Mouse (Mus musculus): ENCODE results near the gene Stip1. TPM values are rescaled to one million over a fixed set of nuclear protein-coding genes. Genes with fewer than 3 reads are reported as not detected.
A peak's percentile ranks its signal among the peaks of the same experiment; 100 is the strongest.

The Stip1 gene
- total and polyA plus RNA-seq, 3 experiments, result 178 to 314 (median 202) TPM

GRCm38 (mm10) chr19:7019191-7019590 lies 20.6 kb downstream of the Stip1 start, which contains the start of gene Fermt3:
TSS of gene Fermt3 (minus strand) at chr19:7019469.
- Histone ChIP-seq H3K9me3 (replicated peaks; ENCODE audit: low read length) (no peaks in the 10 kb centered on the region), H3K4me1 (ENCODE audit: control insufficient read depth in 1 of 2, insufficient read depth in 2 of 2) (peaks cover 13 to 27% of the 10 kb centered on the region in 2 experiments), H3K36me3 (replicated peaks in 1 of 2; ENCODE audit: control insufficient read depth in 1 of 2, insufficient read depth in 1 of 2, low read length in 1 of 2) (peaks cover 41 to 68% of the 10 kb centered on the region in 2 experiments), H3K27ac (ENCODE audit: insufficient read depth, low read depth) (peak within 1 kb of the TSS; percentile 86), H3K27me3 (replicated peaks) (no peaks in the 10 kb centered on the region), H3K4me2 (ENCODE audit: insufficient read depth, low read depth, poor library complexity, severe bottlenecking) (peak within 1 kb of the TSS; percentile 82), H3K4me3 (replicated peaks in 1 of 3; ENCODE audit: low read depth in 2 of 3, low read length in 2 of 3, poor library complexity in 1 of 3) (peak within 1 kb of the TSS; percentile 69 to 84 (median 76)), H3K9ac (ENCODE audit: insufficient read depth, low read depth) (peak within 1 kb of the TSS; percentile 65), H3K79me2 (replicated peaks; ENCODE audit: control insufficient read depth, extremely low read depth, insufficient read depth, poor library complexity, severe bottlenecking) (peaks cover 3% of the 10 kb centered on the region; the same call in 1 of the 2 replicates)
- peak; percentile 52; the same call in 1 of the 2 replicates for TF ChIP-seq TBP (conservative IDR thresholded peaks at IDR 0.05; ENCODE audit: low read depth, low read length)
- TF ChIP-seq POLR2AphosphoS2 (IDR thresholded peaks at IDR 0.05; ENCODE audit: low read depth, low read length), result peak; percentile 54; the same call in 1 of the 2 replicates
- peak; percentile 39; the same call in 1 of the 2 replicates for TF ChIP-seq NELFE (IDR thresholded peaks at IDR 0.05; ENCODE audit: low read depth, low read length)
- TF ChIP-seq POLR2A (IDR thresholded peaks at IDR 0.05; ENCODE audit: low read depth, low read length), result peak; percentile 56
- TF ChIP-seq ZMIZ1 (IDR thresholded peaks at IDR 0.05; ENCODE audit: low read depth, low read length), result no peak
- TF ChIP-seq MXI1 (IDR thresholded peaks at IDR 0.05; ENCODE audit: low read depth, low read length), result peak; percentile 52; the same call in 1 of the 2 replicates
- no peak for TF ChIP-seq MAFK (IDR thresholded peaks at IDR 0.05; ENCODE audit: insufficient replicate concordance, low read length)
- peak; percentile 28; the same call in 1 of the 2 replicates for TF ChIP-seq MYC (IDR thresholded peaks at IDR 0.05; ENCODE audit: low read depth, low read length)
- TF ChIP-seq UBTF (IDR thresholded peaks at IDR 0.05; ENCODE audit: low read depth, low read length), result no peak
- peak; percentile 52 for TF ChIP-seq SIN3A (IDR thresholded peaks at IDR 0.05; ENCODE audit: low read length)
- no peak for TF ChIP-seq RAD21 (IDR thresholded peaks at IDR 0.05; ENCODE audit: low read depth, low read length)
- peak; percentile 57 for TF ChIP-seq BHLHE40 (IDR thresholded peaks at IDR 0.05; ENCODE audit: low read depth, low read length)
- peak; percentile 42 for TF ChIP-seq HCFC1 (IDR thresholded peaks at IDR 0.05; ENCODE audit: low read depth, low read length)
- peak; percentile 44 for TF ChIP-seq TCF12 (IDR thresholded peaks at IDR 0.05; ENCODE audit: low read depth, low read length)
- TF ChIP-seq USF2 (conservative IDR thresholded peaks at IDR 0.05; ENCODE audit: low read depth, low read length), result no peak
- TF ChIP-seq E2F4 (IDR thresholded peaks at IDR 0.05; ENCODE audit: insufficient replicate concordance, low read depth, low read length), result no peak
- TF ChIP-seq KAT2A (IDR thresholded peaks at IDR 0.05; ENCODE audit: insufficient replicate concordance, low read length), result no peak
- no peak for TF ChIP-seq ZC3H11A (IDR thresholded peaks at IDR 0.05; ENCODE audit: low read depth, low read length)
- peak; percentile 57 for TF ChIP-seq ELF1 (IDR thresholded peaks at IDR 0.05; ENCODE audit: low read depth, low read length)
- no peak for TF ChIP-seq PAX5 (IDR thresholded peaks at IDR 0.05; ENCODE audit: low read length)
- TF ChIP-seq ETS1 (conservative IDR thresholded peaks at IDR 0.05; ENCODE audit: low read depth, low read length), result no peak; the same call in 1 of the 2 replicates
- in situ Hi-C loops (cut with MboI; ENCODE audit: low pct_ligation_motif_present, low pct_unique_long_range_greater_than_20kb, low sequenced_read_pairs) (no loop called here), dilution Hi-C loops (cut with MboI; ENCODE audit: extremely low pct_ligation_motif_present, extremely low pct_unique_long_range_greater_than_20kb, low sequenced_read_pairs) (no loop called here)
- DNase-seq (ENCODE audit: extremely low read depth), result peak; percentile 77

GRCm38 (mm10) chr19:7018546-7018945 lies 21.2 kb downstream of the Stip1 start:
- Histone ChIP-seq H3K27ac (ENCODE audit: insufficient read depth, low read depth) (peak overlapping the region; percentile 86), H3K79me2 (replicated peaks; ENCODE audit: control insufficient read depth, extremely low read depth, insufficient read depth, poor library complexity, severe bottlenecking) (peaks cover 3% of the 10 kb centered on the region; the same call in 1 of the 2 replicates), H3K9ac (ENCODE audit: insufficient read depth, low read depth) (peak overlapping the region; percentile 65), H3K4me1 (ENCODE audit: control insufficient read depth in 1 of 2, insufficient read depth in 2 of 2) (peaks cover 13 to 27% of the 10 kb centered on the region in 2 experiments), H3K27me3 (replicated peaks) (no peaks in the 10 kb centered on the region), H3K4me2 (ENCODE audit: insufficient read depth, low read depth, poor library complexity, severe bottlenecking) (peak overlapping the region; percentile 82), H3K4me3 (replicated peaks in 1 of 3; ENCODE audit: low read depth in 2 of 3, low read length in 2 of 3, poor library complexity in 1 of 3) (peak overlapping the region; percentile 69 to 84 (median 76)), H3K9me3 (replicated peaks; ENCODE audit: low read length) (no peaks in the 10 kb centered on the region), H3K36me3 (replicated peaks in 1 of 2; ENCODE audit: control insufficient read depth in 1 of 2, insufficient read depth in 1 of 2, low read length in 1 of 2) (peaks cover 43 to 69% of the 10 kb centered on the region in 2 experiments)
- no peak for DNase-seq (ENCODE audit: extremely low read depth)
- in situ Hi-C loops (cut with MboI; ENCODE audit: low pct_ligation_motif_present, low pct_unique_long_range_greater_than_20kb, low sequenced_read_pairs), result no loop called here
- dilution Hi-C loops (cut with MboI; ENCODE audit: extremely low pct_ligation_motif_present, extremely low pct_unique_long_range_greater_than_20kb, low sequenced_read_pairs), result no loop called here
- TF ChIP-seq BHLHE40 (IDR thresholded peaks at IDR 0.05; ENCODE audit: low read depth, low read length) (no peak), JUN (IDR thresholded peaks at IDR 0.05; ENCODE audit: insufficient read depth, low read depth, low read length) (no peak), IRF4 (IDR thresholded peaks at IDR 0.05; ENCODE audit: low read depth, low read length) (no peak), CTCF (conservative IDR thresholded peaks at IDR 0.05 in 1 of 2, IDR thresholded peaks at IDR 0.05 in 1 of 2; ENCODE audit: low read depth in 2 of 2, low read length in 2 of 2) (no peak), MEF2A (IDR thresholded peaks at IDR 0.05; ENCODE audit: borderline replicate concordance, low read depth, low read length) (no peak), ZKSCAN1 (IDR thresholded peaks at IDR 0.05; ENCODE audit: borderline replicate concordance, low read depth, low read length) (no peak), USF2 (conservative IDR thresholded peaks at IDR 0.05; ENCODE audit: low read depth, low read length) (no peak)
